Mouse (Mus musculus): ENCODE measurements around the gene Taar9. TPM values are rescaled to one million over a fixed set of nuclear protein-coding genes. Genes with fewer than 3 reads are reported as not detected.

Taar9 gene
- total and polyA plus RNA-seq, 2 experiments from 2014 or later: not detected

GRCm38 (mm10) chr10:24138623-24139261 lies 29.4 kb upstream of the Taar9 start:
- ATAC-seq (ENCODE audit: insufficient read depth, low read depth): no peak
- no peak for DNase-seq (ENCODE audit: low spot score)
- H3K9me3 ChIP-seq (replicated peaks; ENCODE audit: control insufficient read depth, low read length): no peaks in the 10 kb centered on the region
- TF ChIP-seq CTCF (IDR thresholded peaks at IDR 0.05; ENCODE audit: low read depth) (no peak), EP300 (IDR thresholded peaks at IDR 0.05; ENCODE audit: low read depth) (no peak)
- no peak overlapping the region for H3K27ac ChIP-seq (ENCODE audit: low read depth)
- no peak overlapping the region for H3K4me2 ChIP-seq (ENCODE audit: low read depth, low read length)
- H3K36me3 ChIP-seq (replicated peaks; ENCODE audit: control insufficient read depth, insufficient read depth, low read length): no peaks in the 10 kb centered on the region
- H3K27me3 ChIP-seq (ENCODE audit: control insufficient read depth, insufficient read depth, low read length): no peaks in the 10 kb centered on the region
- H3K4me3 ChIP-seq (ENCODE audit: low read depth, low read length): no peak overlapping the region
- H3K9ac ChIP-seq (replicated peaks; ENCODE audit: low read depth, low read length): no peak overlapping the region
- no peaks in the 10 kb centered on the region for H3K4me1 ChIP-seq (ENCODE audit: control insufficient read depth, insufficient read depth)
- 58% methylated on average over 2 of the region's 2 CpGs for WGBS

- no peak for TF ChIP-seq EP300 (IDR thresholded peaks at IDR 0.05; ENCODE audit: low read depth)
- no peaks in the 10 kb centered on the region for H3K9me3 ChIP-seq (replicated peaks; ENCODE audit: control insufficient read depth, low read length)
- 36% methylated on average over 7 of the region's 7 CpGs for WGBS
These were observed 24.8 kb upstream of the Taar9 start for GRCm38 (mm10) chr10:24134071-24134645.

GRCm38 (mm10) chr10:24133132-24133531 lies 23.8 kb upstream of the Taar9 start:
- WGBS: 32% methylated on average over 2 of the region's 2 CpGs

More at GRCm38 (mm10) chr10:24134071-24134645, 24.8 kb upstream of the Taar9 start:
- ATAC-seq (ENCODE audit: insufficient read depth, low read depth): no peak
- Histone ChIP-seq H3K4me1 (ENCODE audit: control insufficient read depth, insufficient read depth) (no peaks in the 10 kb centered on the region), H3K27me3 (ENCODE audit: control insufficient read depth, insufficient read depth, low read length) (no peaks in the 10 kb centered on the region), H3K27ac (ENCODE audit: low read depth) (no peak overlapping the region), H3K4me2 (ENCODE audit: low read depth, low read length) (no peak overlapping the region), H3K36me3 (replicated peaks; ENCODE audit: control insufficient read depth, insufficient read depth, low read length) (no peaks in the 10 kb centered on the region), H3K9ac (replicated peaks; ENCODE audit: low read depth, low read length) (no peak overlapping the region), H3K4me3 (ENCODE audit: low read depth, low read length) (no peak overlapping the region)
- DNase-seq (ENCODE audit: low spot score): no peak

GRCm38 (mm10) chr10:24132273-24132672 lies 22.9 kb upstream of the Taar9 start:
- Histone ChIP-seq H3K9ac (replicated peaks; ENCODE audit: low read depth, low read length) (no peak overlapping the region), H3K4me2 (ENCODE audit: low read depth, low read length) (no peak overlapping the region), H3K4me3 (ENCODE audit: low read depth, low read length) (no peak overlapping the region), H3K36me3 (replicated peaks; ENCODE audit: control insufficient read depth, insufficient read depth, low read length) (no peaks in the 10 kb centered on the region), H3K27me3 (ENCODE audit: control insufficient read depth, insufficient read depth, low read length) (no peaks in the 10 kb centered on the region), H3K9me3 (replicated peaks; ENCODE audit: control insufficient read depth, low read length) (no peaks in the 10 kb centered on the region), H3K4me1 (ENCODE audit: control insufficient read depth, insufficient read depth) (no peaks in the 10 kb centered on the region), H3K27ac (ENCODE audit: low read depth) (no peak overlapping the region)
- ATAC-seq (ENCODE audit: insufficient read depth, low read depth) (no peak), DNase-seq (ENCODE audit: low spot score) (no peak)
- 18% methylated on average over 5 of the region's 5 CpGs for WGBS
- no peak for TF ChIP-seq EP300 (IDR thresholded peaks at IDR 0.05; ENCODE audit: low read depth)
- no peak for TF ChIP-seq CTCF (IDR thresholded peaks at IDR 0.05; ENCODE audit: low read depth)

More at GRCm38 (mm10) chr10:24133132-24133531, 23.8 kb upstream of the Taar9 start:
- H3K9me3 ChIP-seq (replicated peaks; ENCODE audit: control insufficient read depth, low read length): no peaks in the 10 kb centered on the region
- no peak for DNase-seq (ENCODE audit: low spot score)
- no peak overlapping the region for H3K4me2 ChIP-seq (ENCODE audit: low read depth, low read length)
- H3K4me3 ChIP-seq (ENCODE audit: low read depth, low read length): no peak overlapping the region
- ATAC-seq (ENCODE audit: insufficient read depth, low read depth): no peak
- no peak overlapping the region for H3K9ac ChIP-seq (replicated peaks; ENCODE audit: low read depth, low read length)
- no peak overlapping the region for H3K27ac ChIP-seq (ENCODE audit: low read depth)
- H3K27me3 ChIP-seq (ENCODE audit: control insufficient read depth, insufficient read depth, low read length): no peaks in the 10 kb centered on the region
- no peak for TF ChIP-seq EP300 (IDR thresholded peaks at IDR 0.05; ENCODE audit: low read depth)
- no peak for TF ChIP-seq CTCF (IDR thresholded peaks at IDR 0.05; ENCODE audit: low read depth)
- no peaks in the 10 kb centered on the region for H3K4me1 ChIP-seq (ENCODE audit: control insufficient read depth, insufficient read depth)
- no peaks in the 10 kb centered on the region for H3K36me3 ChIP-seq (replicated peaks; ENCODE audit: control insufficient read depth, insufficient read depth, low read length)

GRCm38 (mm10) chr10:24131451-24132262 lies 22.3 kb upstream of the Taar9 start:
- 0 out of 2 replicates have a peak overlapping the region, but pooled peaks have one; percentile 42 for H3K9ac ChIP-seq (replicated peaks; ENCODE audit: low read depth, low read length)

More at GRCm38 (mm10) chr10:24131451-24132262, 22.3 kb upstream of the Taar9 start:
- Histone ChIP-seq H3K9me3 (replicated peaks; ENCODE audit: control insufficient read depth, low read length) (no peaks in the 10 kb centered on the region), H3K4me3 (ENCODE audit: low read depth, low read length) (peak overlapping the region; percentile 34), H3K4me2 (ENCODE audit: low read depth, low read length) (peak overlapping the region; percentile 52), H3K36me3 (replicated peaks; ENCODE audit: control insufficient read depth, insufficient read depth, low read length) (no peaks in the 10 kb centered on the region), H3K27ac (ENCODE audit: low read depth) (no peak overlapping the region), H3K4me1 (ENCODE audit: control insufficient read depth, insufficient read depth) (no peaks in the 10 kb centered on the region), H3K27me3 (ENCODE audit: control insufficient read depth, insufficient read depth, low read length) (no peaks in the 10 kb centered on the region)
- ATAC-seq (ENCODE audit: insufficient read depth, low read depth): peak; percentile 64
- 22% methylated on average over 9 of the region's 9 CpGs for WGBS
- TF ChIP-seq EP300 (IDR thresholded peaks at IDR 0.05; ENCODE audit: low read depth) (no peak), CTCF (IDR thresholded peaks at IDR 0.05; ENCODE audit: low read depth) (peak; percentile 76)
- DNase-seq (ENCODE audit: low spot score): peak; percentile 75
